Mouse (Mus musculus): ENCODE results near the gene Ucn. TPM values are rescaled to one million over a fixed set of nuclear protein-coding genes. Genes with fewer than 3 reads are reported as not detected.

Gene Ucn
- polyA plus RNA-seq (2014; fragmentation: Illumina TruSeq; extraction: RNeasy Lipid Tissue Mini Kit (QIAGEN cat#74804); ENCODE audit: low read depth, low replicate concordance), result not detected

DNA sequence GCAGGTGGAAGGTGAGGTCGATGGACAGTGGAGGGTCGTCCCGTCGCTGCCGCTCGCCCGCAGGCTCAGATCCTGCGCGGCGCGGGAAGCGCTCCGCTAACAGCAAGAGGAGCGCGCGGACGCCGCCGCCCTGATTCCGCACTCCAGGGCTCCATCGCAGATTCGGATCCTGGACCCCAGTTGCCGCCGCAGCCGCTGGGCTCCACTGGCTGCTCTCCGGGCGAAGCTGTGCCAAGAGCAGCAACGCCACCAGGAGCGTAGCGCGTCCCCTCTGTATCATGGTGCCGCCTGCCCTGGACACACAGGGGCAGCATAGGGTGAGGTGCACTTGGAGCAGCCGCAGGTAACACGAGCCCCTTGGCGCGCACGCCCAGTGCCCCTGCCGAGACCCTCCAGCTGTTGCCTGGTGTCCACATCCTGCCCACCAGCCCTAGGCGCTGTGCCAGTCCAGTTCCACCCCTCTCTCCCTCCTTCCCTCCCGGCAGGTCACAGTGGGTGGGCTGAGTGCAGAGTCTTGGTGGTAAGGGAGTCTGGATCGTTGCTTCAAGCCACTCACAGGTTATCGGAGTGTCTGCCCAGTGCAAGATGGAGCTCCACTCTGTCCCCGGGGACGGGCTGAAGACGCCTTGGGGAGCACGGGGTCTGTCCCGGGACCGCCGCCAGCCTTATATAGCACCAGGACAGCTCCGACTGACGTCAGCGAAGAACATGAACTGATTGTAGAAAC lies at the start of gene Ucn:
Gene Ucn (minus strand): TSS at position 589 of the 727 bp plus-strand sequence.

DNA sequence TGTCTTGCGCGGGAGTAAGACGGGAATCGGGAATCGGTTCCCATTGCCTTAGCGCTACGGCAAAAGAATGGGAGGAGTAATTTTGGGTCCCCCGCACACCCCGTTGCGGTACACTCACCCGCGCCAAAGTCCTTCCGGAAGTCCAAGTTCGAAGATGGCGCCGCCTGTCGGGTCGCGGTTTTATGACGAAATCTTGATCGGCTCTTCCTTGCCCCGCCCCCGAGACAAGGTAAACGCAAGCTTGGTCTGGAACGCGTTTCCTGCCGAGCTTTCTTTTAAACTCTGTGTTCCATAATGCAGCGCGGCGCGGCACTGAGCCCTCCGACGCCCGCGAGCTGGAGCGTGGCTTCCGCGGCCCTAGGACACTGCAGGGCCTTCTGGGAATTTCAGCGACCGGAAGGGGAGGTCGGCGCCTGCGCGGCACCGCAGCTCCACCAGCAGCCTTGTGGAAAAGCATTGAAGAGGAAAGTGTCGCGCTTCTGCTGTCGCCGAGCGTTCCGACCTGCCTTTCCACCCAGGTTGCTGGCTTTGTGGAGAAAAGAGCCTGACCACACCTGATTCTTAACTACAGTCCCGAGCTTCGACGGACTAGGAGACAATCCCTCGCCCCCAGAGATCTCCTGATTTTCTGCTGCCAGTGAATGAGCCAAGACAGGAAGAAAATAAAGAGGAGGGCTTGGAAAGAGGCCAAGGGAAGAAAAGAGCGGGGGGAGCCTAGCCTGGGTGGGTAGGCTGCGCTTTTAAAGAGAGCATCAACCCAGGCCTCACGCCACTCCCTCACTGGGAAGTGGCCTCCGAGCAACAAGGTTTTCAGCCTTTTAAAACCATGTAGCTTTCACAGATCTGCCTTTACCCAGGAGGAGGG lies 41.4 kb upstream of the Ucn start, which contains the start of the genes Gm29609 and Gtf3c2:
Gene Gm29609 (minus strand): TSS at position 146 of the 865 bp plus-strand sequence.
Gene Gtf3c2 (minus strand): TSS at position 379 of the 865 bp plus-strand sequence.

DNA sequence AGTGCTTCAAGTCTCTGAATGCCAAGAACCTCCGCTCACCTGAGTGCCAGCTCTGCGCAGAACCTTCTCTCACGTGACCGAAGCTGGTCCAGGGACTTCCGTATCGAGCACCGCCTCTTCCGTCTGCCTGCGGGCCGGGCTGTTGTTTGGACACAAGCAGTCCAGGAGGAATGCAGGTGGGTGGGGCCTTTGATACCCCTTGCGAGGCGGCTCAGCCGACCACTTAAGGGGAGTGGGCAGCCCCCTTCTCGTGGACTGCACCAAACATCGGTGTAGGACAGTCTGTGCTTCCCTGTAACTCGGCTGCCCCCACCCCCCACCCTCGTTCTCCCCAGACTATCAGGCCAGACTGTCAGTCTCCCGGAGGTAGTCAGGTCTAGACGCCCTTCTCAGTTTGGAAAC lies 15.5 kb upstream of the Ucn start, which contains the start of gene Mpv17:
Gene Mpv17 (minus strand): TSS at position 100 of the 402 bp plus-strand sequence.

DNA sequence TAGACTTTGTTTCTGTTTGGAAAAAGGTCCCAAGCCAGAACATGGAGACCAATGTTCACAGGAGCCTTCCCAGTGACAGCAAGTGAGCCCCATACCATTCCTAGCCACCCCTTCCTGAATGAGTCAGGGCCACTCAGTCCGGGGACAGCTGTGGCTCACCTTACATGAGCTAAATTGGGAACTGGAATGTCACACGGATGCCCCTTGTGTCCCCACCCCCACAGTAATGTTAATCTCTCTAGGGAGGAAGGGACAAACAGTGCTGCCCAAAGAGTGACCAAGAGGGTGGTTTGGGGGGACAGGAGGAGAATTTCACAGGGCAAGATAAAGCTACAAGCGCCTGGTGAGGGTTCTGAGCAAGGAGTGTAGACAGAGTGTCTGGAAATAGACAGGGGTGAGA lies 22.3 kb downstream of the Ucn start, which contains the start of gene Trim54:
Gene Trim54 (plus strand): TSS at position 359 of the 400 bp plus-strand sequence.

DNA sequence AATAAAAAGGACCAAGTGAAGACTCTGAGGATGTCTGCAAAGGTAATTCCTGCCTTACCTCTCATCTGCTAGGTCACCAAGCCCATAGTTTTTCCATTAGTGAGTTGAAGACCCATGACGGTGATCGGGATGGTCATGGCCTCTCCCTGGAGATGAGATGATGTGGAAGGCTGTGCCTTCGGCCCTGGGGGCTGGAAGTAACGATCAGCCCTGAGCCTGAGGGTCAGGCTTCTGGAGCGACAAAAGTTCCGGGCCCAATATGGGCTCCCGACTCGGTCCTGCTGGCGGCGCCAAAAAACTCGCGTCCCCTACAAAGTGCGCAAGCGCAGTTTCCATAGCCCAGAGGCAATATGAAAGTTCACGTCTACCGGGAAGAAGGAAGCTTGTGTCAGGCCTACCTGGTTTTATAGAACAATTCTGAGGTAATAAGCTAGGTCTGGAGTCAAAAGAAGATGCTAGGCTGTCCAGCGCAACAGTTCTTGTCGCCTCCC lies 30.6 kb downstream of the Ucn start, which contains the start of gene Slc30a3:
Gene Slc30a3 (minus strand): TSS at position 238 of the 491 bp plus-strand sequence.

DNA sequence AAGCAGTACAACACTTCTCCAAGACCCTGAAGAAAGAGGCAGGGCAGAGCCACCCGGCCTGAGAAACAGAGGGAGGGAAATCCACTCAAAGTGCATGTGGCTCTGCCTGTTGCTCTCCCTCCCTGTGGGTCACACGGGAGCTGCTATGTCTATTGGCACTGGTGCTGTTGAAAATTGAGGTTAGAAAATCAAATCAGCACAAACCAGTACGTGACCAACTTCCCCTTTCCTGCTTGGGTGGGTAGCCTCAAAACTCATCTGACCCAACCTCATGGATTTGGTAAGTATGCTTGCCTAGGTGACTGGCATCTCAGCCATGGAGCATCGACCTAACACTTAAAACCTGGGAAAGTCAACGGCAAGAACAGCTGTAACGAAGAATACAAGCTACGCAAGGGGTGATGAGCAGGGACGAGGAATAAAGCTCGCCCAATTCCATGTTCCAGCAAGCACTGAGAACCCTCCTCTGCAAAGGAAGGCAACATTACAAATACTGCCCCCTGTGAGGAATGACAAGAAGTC lies 32.8 kb downstream of the Ucn start, which contains the start of gene Dnajc5g:
Gene Dnajc5g (plus strand): TSS at position 472 of the 522 bp plus-strand sequence.

Other genes with a start within 250 kb of the Ucn start
- gene Ost4, start 231.0 kb downstream of the Ucn start, polyA plus RNA-seq (2014; fragmentation: Illumina TruSeq; extraction: RNeasy Lipid Tissue Mini Kit (QIAGEN cat#74804); ENCODE audit: low read depth, low replicate concordance), result 132 TPM
- not detected for gene Emilin1, start 225.4 kb downstream of the Ucn start, polyA plus RNA-seq (2014; fragmentation: Illumina TruSeq; extraction: RNeasy Lipid Tissue Mini Kit (QIAGEN cat#74804); ENCODE audit: low read depth, low replicate concordance)
- gene Khk, start 217.4 kb downstream of the Ucn start, polyA plus RNA-seq (2014; fragmentation: Illumina TruSeq; extraction: RNeasy Lipid Tissue Mini Kit (QIAGEN cat#74804); ENCODE audit: low read depth, low replicate concordance), result 0.50 TPM
- gene Cgref1, start 193.2 kb downstream of the Ucn start, polyA plus RNA-seq (2014; fragmentation: Illumina TruSeq; extraction: RNeasy Lipid Tissue Mini Kit (QIAGEN cat#74804); ENCODE audit: low read depth, low replicate concordance), result not detected
- 7.0 TPM for gene Preb, start 178.5 kb downstream of the Ucn start, polyA plus RNA-seq (2014; fragmentation: Illumina TruSeq; extraction: RNeasy Lipid Tissue Mini Kit (QIAGEN cat#74804); ENCODE audit: low read depth, low replicate concordance)
- 0.73 TPM for gene Tcf23, start 170.2 kb downstream of the Ucn start, polyA plus RNA-seq (2014; fragmentation: Illumina TruSeq; extraction: RNeasy Lipid Tissue Mini Kit (QIAGEN cat#74804); ENCODE audit: low read depth, low replicate concordance)
- 28.7 TPM for gene Atraid, start 90.5 kb downstream of the Ucn start, polyA plus RNA-seq (2014; fragmentation: Illumina TruSeq; extraction: RNeasy Lipid Tissue Mini Kit (QIAGEN cat#74804); ENCODE audit: low read depth, low replicate concordance)
- gene Slc5a6, start 89.9 kb downstream of the Ucn start, polyA plus RNA-seq (2014; fragmentation: Illumina TruSeq; extraction: RNeasy Lipid Tissue Mini Kit (QIAGEN cat#74804); ENCODE audit: low read depth, low replicate concordance), result 0.84 TPM
- gene Cad, start 84.0 kb downstream of the Ucn start, polyA plus RNA-seq (2014; fragmentation: Illumina TruSeq; extraction: RNeasy Lipid Tissue Mini Kit (QIAGEN cat#74804); ENCODE audit: low read depth, low replicate concordance), result 0.66 TPM
- 281 TPM for gene Dnajc5g, start 32.5 kb downstream of the Ucn start, polyA plus RNA-seq (2014; fragmentation: Illumina TruSeq; extraction: RNeasy Lipid Tissue Mini Kit (QIAGEN cat#74804); ENCODE audit: low read depth, low replicate concordance)
- gene Slc30a3, start 30.6 kb downstream of the Ucn start, polyA plus RNA-seq (2014; fragmentation: Illumina TruSeq; extraction: RNeasy Lipid Tissue Mini Kit (QIAGEN cat#74804); ENCODE audit: low read depth, low replicate concordance), result 2.0 TPM
- not detected for gene Trim54, start 22.1 kb downstream of the Ucn start, polyA plus RNA-seq (2014; fragmentation: Illumina TruSeq; extraction: RNeasy Lipid Tissue Mini Kit (QIAGEN cat#74804); ENCODE audit: low read depth, low replicate concordance)
- 6.5 TPM for gene Mpv17, start 15.4 kb upstream of the Ucn start, polyA plus RNA-seq (2014; fragmentation: Illumina TruSeq; extraction: RNeasy Lipid Tissue Mini Kit (QIAGEN cat#74804); ENCODE audit: low read depth, low replicate concordance)
- 0.34 TPM for gene Gm29609, start 41.1 kb upstream of the Ucn start, polyA plus RNA-seq (2014; fragmentation: Illumina TruSeq; extraction: RNeasy Lipid Tissue Mini Kit (QIAGEN cat#74804); ENCODE audit: low read depth, low replicate concordance)
- 49.1 TPM for gene Gtf3c2, start 41.3 kb upstream of the Ucn start, polyA plus RNA-seq (2014; fragmentation: Illumina TruSeq; extraction: RNeasy Lipid Tissue Mini Kit (QIAGEN cat#74804); ENCODE audit: low read depth, low replicate concordance)
- gene Snx17, start 54.4 kb upstream of the Ucn start, polyA plus RNA-seq (2014; fragmentation: Illumina TruSeq; extraction: RNeasy Lipid Tissue Mini Kit (QIAGEN cat#74804); ENCODE audit: low read depth, low replicate concordance), result 20.1 TPM
- 7.0 TPM for gene Eif2b4, start 54.6 kb upstream of the Ucn start, polyA plus RNA-seq (2014; fragmentation: Illumina TruSeq; extraction: RNeasy Lipid Tissue Mini Kit (QIAGEN cat#74804); ENCODE audit: low read depth, low replicate concordance)
- 2.7 TPM for gene Zfp513, start 63.5 kb upstream of the Ucn start, polyA plus RNA-seq (2014; fragmentation: Illumina TruSeq; extraction: RNeasy Lipid Tissue Mini Kit (QIAGEN cat#74804); ENCODE audit: low read depth, low replicate concordance)
- gene Ppm1g, start 81.9 kb upstream of the Ucn start, polyA plus RNA-seq (2014; fragmentation: Illumina TruSeq; extraction: RNeasy Lipid Tissue Mini Kit (QIAGEN cat#74804); ENCODE audit: low read depth, low replicate concordance), result 206 TPM
- gene Nrbp1, start 102.0 kb upstream of the Ucn start, polyA plus RNA-seq (2014; fragmentation: Illumina TruSeq; extraction: RNeasy Lipid Tissue Mini Kit (QIAGEN cat#74804); ENCODE audit: low read depth, low replicate concordance), result 56.3 TPM
- gene Gm9970, start 102.4 kb upstream of the Ucn start, polyA plus RNA-seq (2014; fragmentation: Illumina TruSeq; extraction: RNeasy Lipid Tissue Mini Kit (QIAGEN cat#74804); ENCODE audit: low read depth, low replicate concordance), result not detected
- gene Krtcap3, start 112.9 kb upstream of the Ucn start, polyA plus RNA-seq (2014; fragmentation: Illumina TruSeq; extraction: RNeasy Lipid Tissue Mini Kit (QIAGEN cat#74804); ENCODE audit: low read depth, low replicate concordance), result 0.73 TPM
- gene Ift172, start 152.3 kb upstream of the Ucn start, polyA plus RNA-seq (2014; fragmentation: Illumina TruSeq; extraction: RNeasy Lipid Tissue Mini Kit (QIAGEN cat#74804); ENCODE audit: low read depth, low replicate concordance), result 165 TPM
- 1.2 TPM for gene Fndc4, start 157.3 kb upstream of the Ucn start, polyA plus RNA-seq (2014; fragmentation: Illumina TruSeq; extraction: RNeasy Lipid Tissue Mini Kit (QIAGEN cat#74804); ENCODE audit: low read depth, low replicate concordance)
- gene Gckr, start 158.6 kb upstream of the Ucn start, polyA plus RNA-seq (2014; fragmentation: Illumina TruSeq; extraction: RNeasy Lipid Tissue Mini Kit (QIAGEN cat#74804); ENCODE audit: low read depth, low replicate concordance), result 0.48 TPM